Mouse (Mus musculus) brain, adult 2 months (tissue): ENCODE measurements at regions not wholly inside any gene's neighbourhood (a gene's known extent, or its start where the extent isn't known, plus 50 kb on each side); places are given as distances from the start of the nearest gene placed in this dataset.
A peak's percentile ranks its signal among the peaks of the same experiment; 100 is the strongest.
"Not testable (repeated sequence)": the region's sequence is repeated elsewhere in the genome, so short reads cannot be mapped to it uniquely, and the experiment has no call there.

Experiments used
- DNase-seq: peaks from one replicate; pipeline ENCODE4 v3.0.0; 2011; ENCODE audit warnings: low read depth, low spot score

DNA sequence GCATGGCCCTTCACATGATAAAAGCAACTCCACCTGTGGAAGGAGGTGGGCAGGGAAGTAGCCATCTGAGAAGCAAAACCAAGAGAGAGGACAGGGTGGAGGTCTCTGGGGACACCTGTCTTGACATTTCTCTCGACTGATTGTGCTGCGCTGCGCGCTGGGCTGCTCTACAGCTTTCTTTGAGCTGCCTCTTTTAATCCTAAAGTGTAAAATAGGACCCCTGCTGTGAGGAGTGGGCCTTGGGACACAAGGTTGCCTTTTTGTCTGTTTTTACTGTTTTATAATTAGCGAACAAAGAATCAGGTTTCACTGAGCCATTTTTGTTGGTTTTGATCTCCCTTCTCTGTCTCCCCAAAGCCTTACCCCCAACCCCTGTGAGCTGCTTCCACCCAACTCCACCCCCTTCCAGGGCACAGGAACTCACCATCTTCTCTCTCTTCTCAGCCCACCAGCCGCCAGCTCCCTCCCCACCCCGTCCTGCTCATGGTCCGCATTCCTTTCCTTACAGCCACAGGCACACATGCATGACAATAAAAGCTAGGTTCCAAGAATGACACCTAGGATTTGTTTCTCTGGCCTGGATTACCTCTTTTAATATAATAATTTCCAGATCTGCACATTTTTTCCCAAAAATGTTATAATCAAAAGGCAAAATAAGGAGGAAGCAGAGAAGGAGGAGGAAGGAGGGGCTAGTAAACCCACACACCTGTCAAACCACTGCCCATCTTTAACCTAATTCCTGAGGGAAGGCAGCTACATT, 57.3 kb downstream of the Cbln4 start:
- no peak for DNase-seq

DNA sequence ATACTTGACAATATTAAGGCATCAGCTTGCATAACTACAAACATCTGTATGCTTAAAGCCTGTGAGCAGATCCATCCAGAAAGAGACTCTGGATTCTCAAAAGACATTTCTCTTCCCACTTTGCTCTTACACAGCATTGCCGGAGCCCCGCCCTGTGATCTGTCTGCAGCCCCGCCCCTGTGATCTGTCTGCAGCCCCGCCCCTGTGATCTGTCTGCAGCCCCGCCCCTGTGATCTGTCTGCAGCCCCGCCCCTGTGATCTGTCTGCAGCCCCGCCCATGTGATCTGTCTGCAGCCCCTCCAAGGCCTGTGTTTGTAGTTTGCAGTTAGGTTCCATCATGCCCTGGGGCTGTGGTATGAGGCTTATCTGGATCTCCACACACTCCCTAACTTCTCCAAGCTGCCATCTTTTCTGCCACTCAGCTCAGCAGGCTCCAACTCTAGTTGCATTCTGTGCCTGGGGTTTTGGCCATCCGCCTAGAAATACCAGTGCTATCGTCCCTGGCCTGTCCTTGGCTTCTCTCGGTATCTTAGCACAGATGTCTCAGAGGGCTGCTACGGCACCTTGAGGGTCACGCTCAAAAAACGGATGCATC, 73.9 kb downstream of the Cbln4 start:
- DNase-seq: no peak

DNA sequence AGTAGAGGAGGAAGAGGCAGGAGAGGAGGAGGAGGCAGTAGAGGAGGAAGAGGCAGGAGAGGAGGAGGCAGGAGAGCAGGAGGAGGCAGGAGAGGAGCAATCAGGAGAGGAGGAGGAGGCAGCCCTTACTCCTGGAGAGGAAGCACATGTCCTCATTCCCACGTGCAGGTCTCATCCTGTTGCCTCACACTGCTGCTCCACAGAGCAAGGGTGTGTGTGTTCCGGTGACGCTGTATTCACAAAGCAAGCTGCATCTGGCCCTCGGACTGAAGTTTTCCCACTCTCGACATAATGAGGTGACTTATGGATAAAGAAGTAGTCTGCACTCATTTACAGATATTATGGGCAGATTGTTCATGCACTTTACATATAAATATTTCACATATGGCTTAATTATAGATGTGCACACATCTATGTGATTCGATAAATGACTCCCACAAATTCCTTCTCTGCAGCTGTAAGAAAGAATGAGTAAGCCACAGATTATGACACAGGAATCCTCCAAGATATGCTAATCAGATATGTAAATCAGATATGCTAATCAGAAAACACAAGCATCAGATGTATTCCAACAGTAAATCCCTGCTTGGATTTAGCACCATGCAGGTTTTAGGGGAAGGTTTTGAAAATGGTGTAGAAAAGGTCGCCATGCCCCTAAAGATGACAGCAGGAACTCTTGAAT, 96.6 kb downstream of the Cbln4 start:
- peak; percentile 72 for DNase-seq

DNA sequence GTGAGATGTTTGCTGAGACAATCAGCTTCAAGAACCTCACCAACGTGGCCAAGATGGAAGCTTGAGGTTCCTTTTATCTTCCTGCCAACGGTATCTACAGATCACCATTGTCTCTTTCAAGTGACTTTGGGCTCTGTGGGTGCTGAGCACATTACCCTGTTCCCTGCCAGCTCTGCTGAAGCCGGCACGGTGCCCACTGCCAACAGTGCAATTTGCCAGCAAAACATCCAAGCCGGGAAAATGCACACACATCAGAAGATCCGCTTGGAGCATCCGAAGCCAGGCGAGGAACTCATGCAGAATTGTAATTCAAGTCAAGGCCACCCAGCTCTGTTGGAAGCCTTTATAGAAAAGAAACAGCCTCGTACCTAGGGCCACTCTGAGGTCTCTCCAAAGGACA, 100.6 kb downstream of the Cbln4 start:
- peak; percentile 67 for DNase-seq

DNA sequence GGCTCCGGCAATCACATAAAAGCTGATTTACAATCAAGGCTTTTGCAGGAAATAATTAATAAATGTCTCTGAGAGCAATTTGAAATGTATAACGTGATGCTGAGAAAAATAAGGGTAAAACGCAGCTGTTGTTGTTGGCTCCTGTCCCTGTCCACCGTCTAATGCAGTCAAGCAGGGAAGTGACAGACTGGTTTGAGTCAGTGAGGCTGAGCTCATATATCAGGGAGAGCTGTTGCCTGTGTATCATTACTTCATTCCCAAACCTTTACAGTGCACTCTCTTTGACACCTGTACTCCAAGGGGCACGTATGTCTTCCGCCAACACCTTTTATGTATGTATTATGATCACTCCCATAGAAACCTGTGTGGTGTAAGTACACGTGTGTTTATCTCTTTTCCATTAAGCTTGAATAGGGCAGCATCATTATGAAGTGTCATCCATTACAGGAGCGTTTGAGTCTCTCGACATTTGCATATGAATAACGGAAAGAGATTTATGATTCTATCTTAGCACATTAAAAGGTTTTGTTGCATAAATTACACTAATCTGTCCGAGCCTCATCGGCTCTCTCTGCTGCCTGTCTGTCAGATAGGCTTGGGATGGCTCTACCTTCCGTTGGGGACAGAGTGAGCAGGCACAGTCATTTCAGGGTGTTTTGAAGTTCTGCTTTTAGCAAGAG, 107.5 kb downstream of the Cbln4 start:
- peak; percentile 20 for DNase-seq

DNA sequence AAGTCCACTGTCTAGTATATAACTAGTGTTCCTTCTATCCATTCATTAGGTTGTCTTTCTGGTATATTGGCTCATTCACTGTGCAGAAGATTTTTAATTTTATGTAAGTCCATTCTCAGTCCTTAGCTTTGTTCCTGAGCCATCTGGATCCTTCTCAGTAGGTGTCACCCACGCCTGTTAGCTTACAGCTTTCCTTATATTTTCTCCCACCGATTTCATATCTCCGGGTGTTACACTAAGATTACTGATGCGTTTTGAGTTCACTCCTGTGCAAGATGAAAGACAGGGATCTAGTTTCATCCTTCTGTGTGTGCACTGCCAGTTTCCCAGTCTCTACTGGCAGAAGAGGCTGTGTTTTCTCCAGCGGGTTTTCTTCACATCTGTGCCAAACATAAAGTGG, 122.3 kb downstream of the Cbln4 start:
- peak; percentile 66 for DNase-seq

DNA sequence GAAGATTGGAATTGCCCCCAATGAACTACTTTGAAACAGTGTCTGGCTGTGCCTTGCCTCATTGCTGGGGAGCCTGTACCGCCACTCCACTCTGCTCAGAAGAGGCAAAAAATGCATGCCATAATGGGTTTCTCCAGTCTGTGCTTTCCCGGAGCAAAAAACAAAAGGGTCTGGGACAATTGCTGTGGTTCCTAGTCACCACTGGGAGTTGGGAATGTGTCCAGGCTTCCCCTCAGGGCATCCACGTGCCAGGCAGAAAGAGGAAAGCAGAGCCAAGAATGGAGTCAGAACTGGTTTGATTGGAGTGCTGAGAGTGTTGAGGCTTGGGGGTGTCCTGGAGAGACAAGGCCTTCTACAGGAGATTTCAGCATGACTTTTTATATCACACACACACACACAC, 156.0 kb downstream of the Cbln4 start:
- DNase-seq: no peak

DNA sequence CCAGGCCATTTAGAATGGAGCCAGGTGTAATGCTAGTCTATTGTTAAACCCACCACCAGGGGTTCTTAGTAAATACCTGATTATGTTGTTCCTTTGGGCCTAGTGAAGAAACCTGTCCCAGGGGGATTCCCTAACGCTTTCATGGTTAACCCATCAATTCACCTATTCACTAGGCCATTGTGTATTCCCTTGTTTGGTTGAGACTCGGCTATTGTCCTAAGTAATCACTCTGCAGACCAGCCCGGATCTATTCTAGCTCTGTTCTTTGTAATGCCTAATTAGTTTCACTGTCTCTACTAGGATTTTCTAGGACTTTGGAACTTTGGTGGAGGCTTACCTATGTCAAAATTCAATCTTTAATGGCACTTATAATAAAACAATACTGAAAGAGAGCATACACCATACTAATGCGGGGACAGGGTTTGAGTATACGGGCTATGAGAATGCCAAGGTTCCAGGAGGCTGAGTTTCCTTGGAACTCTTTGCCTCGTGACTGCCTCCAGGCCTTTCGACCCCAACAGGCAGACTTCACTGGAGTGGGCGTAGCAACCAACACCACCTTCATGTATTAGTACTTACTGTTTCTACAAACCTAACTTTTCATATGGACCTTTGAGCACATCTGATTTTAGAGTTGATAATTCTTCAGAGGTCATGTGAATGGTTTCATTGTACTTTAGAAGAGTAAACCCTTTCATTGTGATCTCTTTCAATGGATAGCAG, 163.9 kb downstream of the Cbln4 start:
- DNase-seq: not testable (repeated sequence)

DNA sequence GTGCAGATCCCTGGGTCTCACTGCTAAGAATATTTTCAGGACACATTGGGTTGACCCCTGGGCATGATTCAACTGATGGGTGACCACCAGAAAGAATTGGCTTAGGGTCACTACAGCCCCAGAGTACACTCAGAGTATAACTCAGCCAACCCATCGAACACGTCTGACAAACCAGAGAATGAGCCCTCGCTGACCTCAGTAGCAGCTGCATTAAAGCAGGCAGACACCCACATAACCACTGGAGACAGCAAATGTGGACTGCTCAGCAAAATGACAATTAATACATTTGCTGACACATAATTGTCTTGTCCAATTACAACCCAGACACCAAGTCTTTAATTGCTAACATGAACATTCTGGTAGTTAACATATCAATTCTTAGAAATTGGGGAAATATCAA, 175.7 kb downstream of the Cbln4 start:
- no peak for DNase-seq

DNA sequence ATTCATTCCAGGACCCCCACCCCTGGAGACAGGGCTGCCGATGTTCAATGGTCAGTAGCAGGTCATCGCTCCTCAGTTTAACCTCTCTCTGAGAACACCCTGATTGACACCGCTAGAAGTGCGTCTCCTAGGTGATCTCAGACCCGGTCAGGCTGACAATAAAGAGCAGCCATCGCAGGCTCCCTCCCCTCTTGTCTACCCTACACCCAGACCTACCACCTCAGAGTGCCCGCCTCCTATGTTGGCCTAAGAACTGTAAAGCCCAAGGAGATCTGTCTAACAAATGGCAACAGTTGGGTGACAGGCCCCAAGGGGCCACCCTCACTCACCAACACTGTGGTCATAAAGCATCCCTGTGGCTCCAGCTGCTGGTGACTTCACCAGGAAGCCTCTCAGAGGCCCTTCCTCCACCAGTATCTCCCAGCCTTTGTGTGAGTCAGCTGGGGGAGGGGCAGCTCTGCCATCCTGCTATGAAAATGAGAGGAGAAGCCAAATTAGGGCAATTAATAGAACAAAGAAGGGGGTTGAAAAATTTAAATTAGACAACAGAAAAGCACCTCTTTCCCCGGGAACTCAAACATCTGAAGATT, 178.8 kb downstream of the Cbln4 start:
- peak; percentile 19 for DNase-seq

DNA sequence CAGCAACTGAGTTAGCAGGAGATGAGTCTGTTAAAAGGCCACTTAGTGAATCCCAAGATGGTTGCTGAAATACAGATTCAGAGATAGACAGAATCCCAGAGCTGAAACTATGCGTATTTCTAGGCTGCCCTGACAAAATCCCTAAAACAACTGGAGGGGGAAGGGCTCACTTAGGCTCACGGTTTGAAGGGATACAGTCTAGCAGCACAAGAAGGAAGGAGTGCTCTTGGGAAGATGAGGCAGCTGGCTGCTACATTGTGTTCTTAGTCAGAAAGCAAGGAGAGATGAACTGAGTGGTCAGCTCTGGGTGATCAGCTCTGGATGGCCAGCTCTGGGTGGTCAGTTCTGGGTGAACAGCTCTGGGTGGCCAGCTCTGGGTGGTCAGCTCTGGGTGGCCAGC, 180.6 kb downstream of the Cbln4 start:
- no peak for DNase-seq

DNA sequence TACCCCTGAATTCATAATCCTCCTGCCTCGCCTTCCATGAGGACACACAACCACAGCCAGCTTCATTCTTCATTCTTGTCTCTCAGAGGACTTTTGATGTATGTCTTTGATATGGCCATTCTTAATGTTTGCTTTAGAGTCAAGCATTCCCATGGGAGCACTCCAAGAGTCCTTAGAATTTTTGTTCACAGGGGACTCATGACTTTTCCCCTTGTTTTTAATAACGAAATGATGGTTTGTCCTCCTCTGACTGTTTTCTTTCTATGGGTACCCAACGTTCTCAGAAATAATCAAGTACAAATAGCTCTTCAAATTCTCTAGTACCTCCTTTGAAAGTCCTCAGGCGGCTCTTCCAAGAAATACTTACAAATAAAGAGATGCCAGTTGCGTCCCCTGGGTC, 184.4 kb downstream of the Cbln4 start:
- no peak for DNase-seq

DNA sequence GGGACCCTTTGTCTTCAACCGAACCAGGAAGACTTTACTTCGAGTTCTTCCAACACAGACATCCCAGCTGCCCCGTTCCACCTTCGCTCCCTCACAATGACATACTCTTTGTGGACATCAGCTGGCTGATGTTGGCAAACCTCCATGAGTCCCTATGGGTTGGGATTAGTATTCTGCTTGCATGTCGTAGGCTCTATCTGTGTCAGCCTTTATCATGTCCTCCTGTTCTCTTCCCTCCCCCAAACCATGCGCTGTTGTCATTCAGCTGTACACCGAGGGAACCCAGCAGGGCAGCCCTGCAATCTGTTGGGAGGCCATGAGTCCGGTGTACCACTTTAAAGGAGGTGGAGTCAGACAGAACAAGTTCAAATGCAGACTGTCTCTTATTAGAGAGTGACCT, 186.8 kb downstream of the Cbln4 start:
- DNase-seq: peak; percentile 10

DNA sequence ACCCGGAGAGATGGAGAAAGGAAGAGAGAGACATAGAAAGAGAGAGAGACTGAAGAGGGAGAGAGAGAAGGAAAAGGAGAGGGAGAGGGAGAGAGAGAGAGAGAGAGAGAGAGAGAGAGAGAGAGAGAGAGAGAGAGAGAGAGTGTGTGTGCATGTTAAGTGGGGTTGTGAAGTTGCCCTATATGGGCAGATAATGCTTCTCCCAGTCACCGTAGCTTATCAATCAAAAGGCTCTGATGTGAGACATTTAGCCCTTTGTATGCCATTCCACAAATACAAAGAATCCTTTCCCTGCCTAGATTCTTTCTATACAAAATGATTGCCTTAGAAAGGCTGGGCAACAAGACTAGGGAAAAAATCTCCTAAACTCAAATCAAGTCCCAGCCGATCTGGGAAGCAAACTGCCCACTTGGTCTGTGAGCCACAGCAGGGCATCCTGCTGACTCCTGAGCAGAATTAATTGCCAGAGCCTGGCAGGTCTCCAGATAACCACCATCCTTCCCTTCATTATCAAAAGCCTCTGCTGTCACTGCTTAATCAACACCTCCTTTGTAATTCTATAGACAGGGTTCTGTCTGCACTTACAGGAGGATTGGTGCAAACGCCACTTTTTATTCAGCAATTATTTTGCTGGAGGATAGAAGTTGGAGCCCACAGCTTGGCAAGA, 196.3 kb downstream of the Cbln4 start:
- DNase-seq: peak; percentile 36

DNA sequence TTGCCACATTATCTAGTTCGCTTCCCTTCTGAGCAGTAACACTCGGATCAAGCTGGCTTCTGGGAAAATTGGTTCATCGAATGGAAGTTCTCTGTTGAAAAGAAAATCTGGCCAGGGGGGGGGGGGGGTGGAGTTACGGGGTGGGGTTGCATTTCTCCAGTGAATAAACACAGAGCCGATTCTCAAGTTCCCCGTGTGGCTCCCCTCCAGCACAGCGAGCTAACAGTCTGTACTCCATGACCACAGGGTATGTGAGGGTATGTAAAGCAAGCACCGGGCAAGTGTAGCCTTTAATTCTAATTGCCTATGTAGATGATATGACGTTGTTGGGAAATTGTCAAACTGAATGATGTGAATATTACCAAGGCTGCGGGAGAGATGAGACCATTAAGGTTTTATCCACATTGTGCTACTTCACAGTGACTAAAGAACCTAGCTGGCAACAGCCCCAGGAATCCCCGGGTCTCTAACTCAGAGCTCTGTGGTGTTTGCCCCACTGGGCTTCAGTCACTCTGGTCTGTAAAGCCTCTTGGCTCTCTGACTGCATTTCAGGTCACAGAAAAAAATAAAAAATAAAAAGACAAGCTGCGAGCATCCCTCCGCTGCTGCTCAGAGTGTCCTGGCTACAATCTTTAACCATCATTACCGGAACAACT, 203.1 kb downstream of the Cbln4 start:
- no peak for DNase-seq

DNA sequence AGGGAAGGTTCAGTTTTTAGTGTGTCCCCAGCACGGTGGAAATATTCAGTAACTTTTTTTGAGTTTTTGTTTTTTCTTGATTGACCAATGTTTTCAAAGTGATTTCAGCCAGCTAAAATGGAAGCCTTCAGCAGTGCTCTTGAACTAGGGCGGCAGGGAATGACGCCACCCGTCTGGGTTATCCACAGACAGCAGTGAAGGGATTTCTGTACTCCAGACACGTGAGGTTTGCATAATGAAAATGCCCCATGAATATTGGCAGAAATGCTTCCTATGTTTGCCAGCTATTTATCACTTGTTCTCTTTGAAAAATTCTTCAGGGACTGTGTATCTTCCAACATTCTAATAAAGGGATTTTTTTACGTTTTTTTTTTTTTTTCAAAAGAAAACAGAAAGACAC, 221.1 kb downstream of the Cbln4 start:
- DNase-seq: peak; percentile 60

DNA sequence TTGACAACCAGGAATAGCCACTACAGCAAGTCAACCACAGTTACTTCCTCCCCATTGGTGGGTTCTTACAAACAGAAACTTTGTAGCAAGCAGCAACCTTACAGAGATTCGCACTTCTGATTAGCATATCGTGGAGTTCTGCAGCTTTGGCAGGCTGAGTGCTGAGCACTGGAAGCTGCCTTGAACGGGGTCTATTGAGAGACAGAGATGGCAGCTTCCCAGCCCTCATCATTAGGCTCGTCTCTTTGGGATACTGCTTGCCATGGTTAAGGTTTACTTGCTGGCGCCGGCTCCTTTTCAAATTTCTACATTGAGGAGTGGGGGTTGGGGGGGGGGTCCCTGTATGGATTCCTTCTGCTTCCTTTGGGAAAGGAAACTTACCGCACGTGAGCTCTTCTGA, 224.8 kb downstream of the Cbln4 start:
- DNase-seq: peak; percentile 16

DNA sequence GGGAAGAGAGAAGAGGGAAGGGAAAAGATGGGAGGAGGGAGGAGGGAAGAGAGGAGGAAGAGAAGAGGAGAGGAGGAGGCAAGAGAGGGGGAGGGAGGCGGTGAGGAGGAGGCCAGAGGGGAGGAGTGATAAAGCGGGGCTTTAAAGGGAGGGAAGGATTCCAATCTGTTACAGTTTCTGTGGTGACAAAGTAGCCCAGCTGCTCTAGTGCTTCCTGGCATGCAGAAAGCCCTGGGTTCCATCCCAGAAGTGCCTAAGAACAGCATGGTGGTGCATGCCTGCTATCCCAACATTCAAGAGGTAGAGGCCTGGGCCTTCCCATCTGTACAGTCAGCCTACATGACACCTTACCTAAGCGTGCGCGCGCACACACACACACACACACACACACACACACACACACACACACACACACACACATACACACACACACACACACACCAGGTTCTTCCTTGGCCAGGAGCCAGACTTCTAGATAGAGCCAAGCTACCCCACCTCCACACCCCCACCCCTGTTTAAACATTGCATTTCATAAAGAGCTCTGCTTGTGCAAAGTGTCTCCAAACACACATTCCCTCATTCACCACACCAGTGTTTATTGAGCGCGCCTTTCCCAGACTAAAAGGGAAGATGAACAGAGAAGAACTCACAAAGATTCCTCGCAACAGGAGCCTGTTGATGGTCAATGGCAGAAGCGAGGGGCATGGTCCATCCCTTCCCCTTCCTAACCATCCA, 226.4 kb downstream of the Cbln4 start:
- peak; percentile 62 for DNase-seq

DNA sequence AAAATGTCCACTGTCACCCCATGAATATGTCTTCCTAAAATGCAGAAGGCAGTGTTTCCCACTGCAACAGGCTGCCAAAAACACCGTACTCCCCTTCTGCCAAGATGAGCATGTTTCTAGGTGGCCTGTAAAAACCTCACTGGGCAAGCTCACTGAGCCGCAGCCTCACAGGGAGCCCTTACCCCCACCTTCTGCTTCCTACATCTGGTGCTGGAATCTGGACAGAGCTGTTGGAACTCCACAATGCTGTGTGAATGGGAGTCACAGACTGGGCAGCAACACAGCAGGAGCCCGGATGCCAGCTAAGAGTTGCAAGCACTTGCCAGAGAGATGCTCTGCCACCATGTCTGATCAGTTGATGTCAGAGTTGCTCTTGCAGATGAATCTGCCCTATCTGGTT, 230.6 kb downstream of the Cbln4 start:
- peak; percentile 52 for DNase-seq

DNA sequence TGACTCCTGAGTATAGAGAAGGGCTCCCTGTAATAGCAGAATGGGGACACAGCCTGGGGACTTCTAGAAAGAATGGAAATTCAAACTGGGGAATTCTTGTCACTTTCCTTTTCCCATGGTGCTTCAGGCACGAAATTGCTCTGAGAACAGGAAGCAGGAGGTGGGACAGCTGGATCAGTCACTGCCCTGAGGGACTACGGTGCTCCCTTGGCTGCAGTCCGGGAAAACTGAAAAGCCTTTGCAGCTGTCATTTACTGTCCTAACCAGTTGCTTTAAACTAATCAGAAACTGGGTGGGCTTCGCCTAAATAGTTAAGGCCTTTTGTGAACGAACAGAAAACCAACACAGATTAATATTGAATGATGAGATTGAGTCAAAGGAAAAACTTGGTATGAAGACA, 237.9 kb downstream of the Cbln4 start:
- no peak for DNase-seq
